Mouse (Mus musculus): ENCODE measurements around the gene Cyp8b1. TPM values are rescaled to one million over a fixed set of nuclear protein-coding genes. Genes with fewer than 3 reads are reported as not detected.
A peak's percentile ranks its signal among the peaks of the same experiment; 100 is the strongest.

The Cyp8b1 gene
- total RNA-seq, 1 experiment from 2014 or later = not detected

DNA sequence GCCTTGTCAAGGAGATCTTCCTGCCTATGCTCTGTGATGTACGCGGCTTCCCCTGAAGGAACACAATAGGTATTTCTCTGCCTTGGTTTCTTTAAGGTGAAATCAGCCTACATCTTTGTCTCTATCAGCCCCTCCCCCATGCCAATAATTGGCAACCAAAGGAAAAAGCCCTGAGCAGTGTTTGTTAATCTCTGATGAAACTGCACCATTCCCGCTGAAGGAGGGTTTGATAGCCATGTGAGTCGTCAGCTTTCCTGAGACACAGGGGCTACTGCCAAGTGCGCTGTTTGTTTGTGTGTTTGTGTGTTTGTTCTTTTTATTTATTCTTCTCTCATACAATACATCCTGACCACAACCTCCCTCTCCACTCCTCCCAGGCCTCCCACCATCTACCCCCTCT lies 7.8 kb upstream of the Cyp8b1 start:
- no peak for ATAC-seq (ENCODE audit: extremely low read depth, insufficient number of reproducible peaks, low FRiP score, poor library complexity, severe bottlenecking)

DNA sequence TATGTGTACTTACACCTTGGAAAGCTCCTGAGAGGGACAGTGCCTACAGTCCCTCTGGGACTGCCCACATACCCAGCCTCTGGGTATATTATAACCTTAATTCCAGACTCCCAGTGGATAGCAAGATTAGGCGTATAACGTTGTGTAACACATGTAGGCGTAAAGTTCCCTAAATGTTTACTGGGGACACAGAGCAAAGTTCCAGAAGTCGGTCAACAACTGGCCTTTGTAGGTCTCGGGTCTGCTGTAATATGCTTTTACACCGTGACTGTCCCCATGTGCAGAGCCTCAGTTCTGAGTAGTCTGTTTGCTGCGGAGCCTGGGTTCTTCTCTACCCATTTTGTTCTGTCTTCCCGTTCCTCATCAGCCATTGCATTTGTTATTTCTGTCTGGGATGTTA lies 7.3 kb upstream of the Cyp8b1 start:
- ATAC-seq (ENCODE audit: extremely low read depth, insufficient number of reproducible peaks, low FRiP score, poor library complexity, severe bottlenecking) = no peak

DNA sequence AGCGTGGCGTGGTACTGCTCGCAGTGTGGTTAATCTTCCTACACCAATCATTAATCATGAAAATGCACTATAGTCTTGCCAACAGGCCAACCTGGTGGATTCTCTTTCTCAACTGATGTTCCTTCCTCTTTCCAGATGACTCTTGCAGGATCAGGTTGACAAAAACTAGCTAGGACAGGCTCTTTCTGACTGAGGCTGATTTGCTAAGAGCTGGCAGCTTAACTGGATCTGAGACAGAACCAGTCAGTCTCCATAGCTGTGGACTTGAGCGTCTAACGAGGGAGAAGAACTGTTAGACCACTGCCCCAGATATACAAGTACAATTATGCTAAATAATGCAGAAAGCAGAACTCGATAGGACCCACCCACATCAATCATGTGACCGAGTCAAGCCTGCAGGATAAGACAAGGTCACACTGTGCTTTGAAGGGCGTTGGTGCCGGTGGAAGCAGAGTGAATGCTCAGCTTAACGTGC lies 3.0 kb upstream of the Cyp8b1 start:
- ATAC-seq (ENCODE audit: extremely low read depth, insufficient number of reproducible peaks, low FRiP score, poor library complexity, severe bottlenecking) = peak; percentile 79

DNA sequence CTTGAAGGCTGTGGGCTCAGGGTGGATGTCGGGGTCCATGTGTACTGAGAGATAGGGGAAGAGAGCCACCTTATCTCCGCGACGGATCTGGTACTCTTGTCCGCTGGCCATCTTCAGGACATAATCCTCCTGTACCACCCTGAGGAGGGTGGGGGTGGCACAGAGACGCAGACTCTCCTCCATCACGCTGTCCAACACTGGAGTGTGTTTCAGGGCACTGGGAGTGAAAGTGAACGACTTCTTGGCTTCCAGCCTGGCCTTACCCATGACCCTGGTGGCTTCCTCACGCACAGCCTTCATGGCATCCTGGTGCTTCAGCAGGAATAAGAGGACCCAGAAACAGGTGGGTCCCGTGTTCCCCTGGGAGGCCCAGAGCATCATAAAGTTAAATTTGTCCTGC lies 1.0 kb downstream of the Cyp8b1 start:
- no peak for ATAC-seq (ENCODE audit: extremely low read depth, insufficient number of reproducible peaks, low FRiP score, poor library complexity, severe bottlenecking)

DNA sequence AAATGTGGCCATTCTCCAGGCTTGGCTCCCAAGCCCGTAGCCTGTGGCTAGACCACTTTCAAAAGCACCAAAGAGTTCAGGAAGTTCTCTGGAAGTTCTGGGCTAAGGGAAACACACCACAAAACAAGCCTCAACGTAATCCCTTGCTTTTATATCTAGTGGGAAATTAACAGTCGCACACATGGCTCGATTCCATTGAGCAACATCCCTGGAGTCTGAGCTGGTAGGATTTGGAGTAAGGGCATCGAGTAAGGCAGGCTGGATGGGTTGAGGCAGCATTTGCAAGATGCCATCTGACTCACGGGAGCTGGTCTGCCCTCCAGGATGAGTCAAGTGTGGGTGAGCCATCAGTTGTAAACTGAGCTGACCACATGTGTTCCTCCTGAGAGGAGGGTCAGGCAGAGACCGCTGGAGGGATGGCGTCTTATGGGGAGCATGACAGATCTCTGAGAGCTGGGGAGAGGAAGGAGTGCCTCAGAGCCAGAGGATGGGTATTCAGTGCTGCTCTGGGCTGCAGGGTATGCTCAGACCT lies 1.8 kb downstream of the Cyp8b1 start:
- ATAC-seq (ENCODE audit: extremely low read depth, insufficient number of reproducible peaks, low FRiP score, poor library complexity, severe bottlenecking) = no peak

DNA sequence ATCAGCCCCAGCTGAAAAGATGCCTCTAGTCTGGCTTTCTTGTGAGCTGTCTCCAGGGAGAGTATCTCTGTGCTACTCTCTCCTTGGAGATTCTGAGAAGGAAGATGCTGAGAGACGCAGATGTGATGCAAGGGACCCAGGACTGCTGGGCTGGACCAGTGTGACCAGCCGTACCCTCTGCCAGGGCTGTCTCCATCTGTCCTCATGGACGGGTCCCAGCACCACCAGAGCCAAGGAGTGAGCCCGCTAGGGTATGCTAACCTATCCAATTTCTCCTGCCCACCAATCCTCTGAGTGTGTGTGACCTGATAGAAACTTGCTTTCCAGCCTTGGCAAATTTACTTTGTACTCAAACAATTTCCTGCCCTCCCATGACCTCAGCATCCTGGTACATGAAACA lies 3.3 kb downstream of the Cyp8b1 start:
- ATAC-seq (ENCODE audit: extremely low read depth, insufficient number of reproducible peaks, low FRiP score, poor library complexity, severe bottlenecking) = no peak

DNA sequence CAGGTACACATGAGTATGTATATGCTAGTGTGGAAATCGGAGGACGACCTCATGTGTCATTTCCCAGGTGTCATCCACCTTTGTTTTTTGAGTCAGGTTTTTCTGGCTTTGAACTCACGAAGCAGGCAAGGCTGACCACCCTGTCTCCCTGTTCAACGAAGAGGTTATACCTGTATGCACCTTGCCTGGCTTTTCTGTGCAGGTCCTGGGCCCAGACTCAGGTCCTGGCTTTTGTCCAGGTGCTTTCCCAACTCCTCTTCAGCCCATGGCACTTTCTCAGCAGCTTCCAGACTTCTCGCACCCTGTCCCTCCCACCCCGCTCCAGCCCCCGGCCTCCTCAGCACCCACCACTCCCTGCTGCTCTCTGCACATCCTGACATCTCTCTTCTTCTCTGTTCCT lies 4.9 kb downstream of the Cyp8b1 start:
- no peak for ATAC-seq (ENCODE audit: extremely low read depth, insufficient number of reproducible peaks, low FRiP score, poor library complexity, severe bottlenecking)

DNA sequence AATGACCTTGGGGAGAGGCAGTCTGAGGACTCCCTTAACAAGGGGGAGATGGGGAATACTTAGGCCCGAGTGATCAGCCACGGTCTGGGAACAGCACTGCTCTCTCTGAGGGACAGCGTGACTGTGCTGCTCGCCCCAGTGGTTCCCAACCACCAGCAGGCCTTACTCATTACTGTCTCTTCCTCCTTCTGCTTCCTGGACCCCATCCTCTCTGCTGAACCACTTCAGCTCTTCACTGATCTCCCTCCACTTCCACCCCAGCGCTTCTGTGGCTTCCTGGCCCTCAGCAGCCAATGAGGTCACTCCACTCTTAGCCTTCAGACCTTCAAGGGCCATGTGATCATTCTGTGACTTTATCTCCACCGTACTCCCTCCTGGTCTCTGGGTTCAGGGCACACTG lies 6.5 kb downstream of the Cyp8b1 start:
- ATAC-seq (ENCODE audit: extremely low read depth, insufficient number of reproducible peaks, low FRiP score, poor library complexity, severe bottlenecking) = peak; percentile 71

DNA sequence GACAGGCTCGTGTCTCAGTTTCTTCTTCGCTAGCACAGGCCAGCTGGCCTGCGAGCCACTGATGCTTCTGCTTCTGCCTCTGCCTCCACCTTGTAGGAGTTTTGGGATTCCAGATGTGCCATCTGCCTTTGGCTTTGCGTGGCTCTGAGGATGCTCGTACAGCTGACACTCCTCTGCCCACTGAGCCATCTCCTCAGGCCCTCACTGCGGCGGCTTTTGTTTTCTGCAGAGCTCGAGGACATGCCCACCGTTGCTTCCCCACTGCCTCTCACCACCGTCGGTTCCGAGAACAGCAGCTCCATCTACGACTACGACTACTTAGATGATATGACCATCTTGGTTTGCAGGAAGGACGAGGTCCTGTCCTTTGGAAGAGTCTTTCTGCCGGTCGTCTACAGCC lies 7.8 kb downstream of the Cyp8b1 start:
- no peak for ATAC-seq (ENCODE audit: extremely low read depth, insufficient number of reproducible peaks, low FRiP score, poor library complexity, severe bottlenecking)

DNA sequence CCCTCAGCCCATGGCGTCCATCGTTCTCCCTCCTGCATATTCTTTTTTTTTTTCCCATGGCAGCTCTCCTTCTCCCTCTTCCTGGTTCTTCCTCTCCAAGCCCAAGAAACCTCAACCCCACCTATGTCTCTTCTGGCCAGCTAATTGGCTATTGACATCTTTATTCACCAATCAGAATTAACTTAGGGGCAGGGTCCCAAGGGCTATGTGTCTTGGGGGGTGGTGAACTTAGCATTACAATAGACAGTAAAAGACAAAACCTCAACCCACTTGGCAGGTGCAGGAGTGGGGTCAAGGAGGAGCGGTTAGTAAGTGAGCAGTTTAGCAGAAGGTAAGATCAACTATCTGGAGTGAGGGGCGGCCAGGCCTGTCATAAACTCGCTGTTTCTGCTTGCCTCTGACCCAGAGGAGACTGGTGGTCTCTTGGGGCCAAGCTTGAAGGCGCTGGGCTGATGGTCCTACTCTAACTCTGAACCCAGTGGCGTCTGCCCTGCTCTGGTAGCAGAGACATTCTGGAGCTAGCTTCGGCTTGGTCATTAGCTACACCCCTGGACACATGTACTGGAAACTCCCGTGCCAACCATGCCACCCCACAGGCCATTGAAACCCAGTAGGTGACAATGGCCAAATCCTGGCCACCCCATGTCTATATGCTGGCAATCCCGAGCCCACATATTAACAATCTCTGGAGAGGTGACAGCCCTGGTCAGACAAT lies 8.6 kb downstream of the Cyp8b1 start:
- no peak for ATAC-seq (ENCODE audit: extremely low read depth, insufficient number of reproducible peaks, low FRiP score, poor library complexity, severe bottlenecking)

DNA sequence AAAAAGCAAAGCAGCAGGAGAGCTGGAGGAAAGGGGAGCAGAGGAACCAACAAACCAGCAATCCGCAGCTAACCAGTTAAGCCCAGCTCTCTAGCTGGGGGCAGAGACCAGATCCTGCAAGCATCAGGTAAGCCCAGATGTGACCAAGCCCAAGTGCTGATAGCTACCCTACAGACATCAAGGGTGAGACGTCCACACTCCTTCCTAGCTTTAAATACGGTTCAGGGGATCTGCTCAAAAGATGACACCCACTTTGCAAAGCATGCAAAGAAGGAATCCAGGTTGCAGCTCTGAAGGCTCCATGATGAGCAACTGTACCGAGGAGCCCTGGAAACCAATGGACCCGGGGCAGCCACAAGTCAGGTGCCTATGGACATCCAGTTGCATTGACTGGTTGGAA lies 9.6 kb downstream of the Cyp8b1 start:
- no peak for ATAC-seq (ENCODE audit: extremely low read depth, insufficient number of reproducible peaks, low FRiP score, poor library complexity, severe bottlenecking)

DNA sequence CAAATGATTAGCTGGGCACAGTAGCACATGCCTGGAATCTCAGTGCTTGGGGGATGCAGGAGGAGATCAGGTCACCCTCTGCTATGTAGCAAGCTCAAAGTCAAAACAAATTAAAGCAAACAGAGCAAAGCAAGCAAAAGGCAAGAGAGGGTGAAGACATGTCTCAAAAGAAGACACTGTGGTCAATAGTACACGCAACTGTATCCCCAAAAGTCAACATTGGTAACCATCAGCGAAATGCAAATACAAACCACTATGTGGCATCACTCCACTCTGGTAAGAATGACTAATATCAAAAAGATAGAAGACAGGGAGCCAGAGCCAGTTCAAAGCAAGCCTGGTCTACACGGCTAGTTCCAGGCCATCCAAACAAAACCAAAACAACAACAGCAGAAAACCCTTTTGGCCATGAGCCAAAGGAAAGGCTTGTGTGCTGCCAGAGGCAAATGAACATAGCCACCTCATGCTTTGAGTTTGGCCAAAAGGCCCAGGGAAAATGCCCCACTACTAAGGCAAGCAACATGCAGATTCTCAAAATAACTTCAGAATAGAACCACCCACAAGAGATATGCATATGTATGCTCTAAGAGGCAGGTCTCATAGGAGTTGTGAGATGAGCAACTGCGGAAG lies 10.4 kb downstream of the Cyp8b1 start:
- ATAC-seq (ENCODE audit: extremely low read depth, insufficient number of reproducible peaks, low FRiP score, poor library complexity, severe bottlenecking) = no peak

DNA sequence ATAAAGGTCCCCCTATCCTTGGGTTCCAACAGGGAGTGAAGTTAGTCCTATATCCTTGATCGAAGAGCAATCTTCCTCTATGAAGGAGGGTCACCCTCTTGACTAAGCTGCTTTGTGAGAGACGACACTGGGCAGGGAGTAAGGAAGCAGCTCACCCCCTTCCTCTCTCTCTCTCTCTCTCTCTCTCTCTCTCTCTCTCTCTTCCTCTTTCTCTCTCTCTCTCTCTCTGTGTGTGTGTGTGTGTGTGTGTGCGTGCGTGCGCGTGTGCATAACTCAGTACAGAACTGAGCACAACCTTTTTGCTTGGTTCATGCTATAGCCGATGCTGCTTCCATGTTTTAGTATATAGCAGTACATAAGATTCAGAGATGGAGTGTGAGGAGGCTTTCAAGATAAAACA lies 11.2 kb downstream of the Cyp8b1 start:
- no peak for ATAC-seq (ENCODE audit: extremely low read depth, insufficient number of reproducible peaks, low FRiP score, poor library complexity, severe bottlenecking)

DNA sequence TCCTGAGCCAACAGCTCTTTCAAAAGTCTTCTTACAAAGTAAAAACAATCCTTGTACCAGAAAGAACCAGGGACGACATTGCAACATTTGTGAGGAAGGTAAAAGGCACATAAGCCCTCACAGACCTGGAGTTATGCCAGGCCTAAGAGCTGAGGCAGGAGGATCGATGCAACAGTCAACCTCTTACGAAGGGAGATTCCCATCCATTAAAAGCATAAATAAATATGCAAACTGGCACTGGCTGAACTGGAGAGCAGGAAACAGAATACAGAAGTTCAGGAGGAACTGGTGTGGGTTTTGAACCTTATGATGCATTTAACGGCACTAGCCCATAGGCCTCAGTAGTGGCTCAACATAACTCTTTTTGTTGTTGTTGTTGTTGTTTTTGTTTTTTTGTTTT lies 11.8 kb downstream of the Cyp8b1 start:
- no peak for ATAC-seq (ENCODE audit: extremely low read depth, insufficient number of reproducible peaks, low FRiP score, poor library complexity, severe bottlenecking)

DNA sequence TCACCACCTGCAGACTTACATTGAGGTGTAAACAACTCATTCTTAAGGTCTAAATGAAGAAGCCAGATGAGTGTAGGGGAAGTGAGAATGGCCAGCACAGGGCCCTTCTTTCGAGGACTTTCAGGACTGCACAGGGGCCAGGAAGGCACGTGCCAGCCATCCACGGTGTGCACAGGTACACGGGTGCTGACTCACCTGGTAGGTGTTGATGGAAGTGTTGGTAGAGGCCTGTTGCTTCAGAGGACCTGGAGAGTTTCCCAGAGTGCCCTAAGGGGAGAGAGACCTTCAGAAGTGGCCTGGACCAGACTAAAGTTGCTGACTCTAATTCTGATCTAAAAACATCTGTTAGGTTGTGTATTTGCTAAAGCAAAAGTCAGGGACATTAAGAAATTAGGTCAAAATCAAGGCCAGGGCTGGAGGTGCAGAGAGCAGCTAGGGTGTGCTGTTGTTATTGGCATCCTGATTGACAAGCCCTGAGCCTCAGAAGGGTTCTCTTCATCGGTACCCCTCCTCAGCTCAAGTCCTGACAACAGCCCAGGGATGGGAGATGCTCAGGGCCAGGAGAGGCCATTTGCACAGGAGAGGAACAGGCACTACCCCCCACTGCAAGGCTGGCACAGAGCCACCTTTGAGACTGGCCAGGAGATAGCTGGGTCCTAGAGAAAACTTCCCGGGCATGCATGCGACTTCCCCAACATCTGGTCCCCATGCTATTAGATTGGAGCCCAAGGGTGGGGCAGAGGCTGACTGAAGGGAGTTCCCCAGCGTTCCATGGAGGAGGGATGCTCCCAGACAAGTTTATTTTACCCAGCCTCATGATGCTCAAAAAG lies 12.4 kb downstream of the Cyp8b1 start:
- ATAC-seq (ENCODE audit: extremely low read depth, insufficient number of reproducible peaks, low FRiP score, poor library complexity, severe bottlenecking) = no peak

DNA sequence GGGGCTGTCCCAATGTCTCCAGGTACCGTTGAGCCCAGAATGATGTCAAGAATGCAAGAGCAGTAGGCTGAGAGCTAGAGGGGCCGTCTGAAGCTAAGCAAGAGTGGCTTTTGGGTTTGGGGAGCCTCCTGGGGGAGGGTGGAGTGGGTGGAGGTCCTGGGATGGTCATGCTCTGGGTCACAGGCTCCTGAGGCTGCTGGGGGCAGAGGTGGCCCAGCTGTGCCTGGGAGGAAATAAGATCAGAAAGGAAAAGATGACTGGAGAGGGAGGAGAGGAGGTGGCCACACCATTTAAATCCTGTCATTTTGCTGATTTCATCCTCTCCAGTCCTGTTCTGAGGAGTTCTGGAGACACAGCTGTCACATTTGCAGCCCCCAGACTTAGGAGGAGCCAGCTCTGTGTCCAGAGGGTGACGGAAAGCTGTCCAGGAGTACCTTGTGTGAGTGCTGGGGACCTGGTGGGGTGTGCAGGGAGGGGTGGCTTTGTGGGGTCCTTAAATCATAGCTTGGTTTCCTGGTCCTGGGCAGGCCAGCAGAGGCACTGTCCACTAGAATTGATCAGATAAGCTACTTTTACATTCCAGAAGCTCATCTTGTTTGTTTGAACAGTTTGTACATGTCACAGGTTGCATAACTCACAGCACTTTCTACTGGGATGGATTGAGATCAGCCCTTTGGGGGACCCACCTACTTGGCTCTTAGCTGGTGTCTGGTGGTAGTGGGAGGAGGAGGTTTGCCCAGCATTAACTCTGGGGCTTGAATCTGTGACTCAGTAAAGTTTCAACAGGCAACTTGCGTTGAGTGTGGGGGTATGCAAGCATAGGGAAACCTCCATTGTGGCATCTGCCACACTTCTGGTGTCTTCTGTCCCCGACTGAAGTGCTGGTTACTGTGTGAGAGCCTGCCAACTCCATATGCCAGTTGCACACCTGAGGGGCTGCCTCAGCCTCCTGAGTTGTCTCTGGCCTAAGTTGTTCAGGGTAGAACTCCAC lies 14.1 kb downstream of the Cyp8b1 start:
- ATAC-seq (ENCODE audit: extremely low read depth, insufficient number of reproducible peaks, low FRiP score, poor library complexity, severe bottlenecking) = no peak

DNA sequence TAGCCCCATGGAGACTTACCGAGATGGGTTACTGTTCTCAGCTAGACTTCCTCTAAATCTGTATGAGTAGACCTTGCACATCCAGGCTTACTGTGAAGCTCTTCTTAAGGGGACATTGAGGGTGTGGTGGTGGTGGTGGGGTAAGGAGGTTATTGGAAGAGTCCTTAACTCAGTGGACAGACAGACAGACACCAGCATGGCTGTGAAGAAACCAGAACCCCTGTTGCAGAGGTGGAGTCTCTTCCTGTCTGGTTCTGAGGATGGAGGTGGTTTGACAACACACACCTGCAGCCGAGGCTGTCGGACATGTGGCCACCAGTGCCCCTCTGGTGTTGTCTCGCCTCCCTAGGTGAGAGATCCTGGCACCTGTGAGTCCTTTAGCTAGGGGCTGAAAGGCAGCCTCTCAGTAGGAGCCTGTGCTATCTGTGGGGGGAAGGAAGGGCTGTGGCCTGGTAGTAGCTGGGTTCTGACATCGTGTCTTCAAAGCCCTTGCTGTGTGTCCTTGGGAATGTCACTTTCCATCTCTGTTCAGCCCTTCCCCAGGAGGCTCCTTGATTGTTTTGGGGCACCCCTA lies 15.7 kb downstream of the Cyp8b1 start:
- no peak for ATAC-seq (ENCODE audit: extremely low read depth, insufficient number of reproducible peaks, low FRiP score, poor library complexity, severe bottlenecking)

DNA sequence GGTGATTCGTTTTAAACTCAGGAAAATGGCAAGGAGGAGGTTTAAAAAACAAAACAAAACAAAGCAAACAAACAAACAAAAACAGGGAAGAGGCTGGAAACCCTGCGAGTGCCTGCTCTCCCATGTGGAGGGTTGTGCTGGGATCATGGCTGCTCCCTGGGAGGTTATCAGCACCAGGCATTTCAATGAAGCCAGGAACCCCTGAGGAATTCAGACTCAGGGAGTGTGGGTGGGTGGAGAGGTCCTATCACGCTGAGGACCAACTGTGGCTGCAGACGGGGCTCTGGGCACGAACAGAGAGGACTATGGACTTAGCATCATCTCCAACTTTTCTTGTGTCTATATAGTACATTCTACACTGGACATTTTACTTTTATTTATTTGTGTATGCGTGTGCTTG lies 16.8 kb downstream of the Cyp8b1 start:
- no peak for ATAC-seq (ENCODE audit: extremely low read depth, insufficient number of reproducible peaks, low FRiP score, poor library complexity, severe bottlenecking)

Measured in neutrophil, adult 5-6 weeks (primary cell).